19 mouse cellular contexts compared by ENCODE assay signal in the genomic region with DNA sequence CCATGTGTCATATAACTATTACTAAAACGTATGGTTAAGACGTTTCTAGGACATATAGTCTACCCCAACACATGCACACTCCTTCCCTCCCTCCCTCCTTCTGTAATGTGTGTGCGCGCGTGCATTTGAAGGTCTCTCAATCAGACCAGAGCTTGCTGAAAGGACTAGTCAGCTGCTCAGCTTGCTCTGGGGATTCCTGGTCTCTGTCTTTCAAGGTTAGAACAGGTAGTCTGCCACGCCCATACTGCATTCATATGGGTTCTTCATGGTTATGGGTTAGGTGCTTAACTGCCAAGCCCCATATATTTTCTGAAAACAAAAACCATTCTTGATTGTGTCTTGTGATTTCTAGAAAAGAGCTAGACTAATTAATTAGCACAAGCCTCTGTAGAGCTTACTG.
"Had no signal": no experiment of that assay in that cellular context is flagged by ENCODE, and none has a peak within 500 bp of the region (broad histone marks: within the 10 kb centered on the region; RNA-seq: fewer than 3 reads in every experiment).

No protein-coding gene starts in this region.

- DNase-seq: kidney, adult 18-20 months; kidney, adult 9 months; kidney, postnatal 14 days; kidney, postnatal 4 days; liver; lung, adult 18-20 months; lung, postnatal 10 days; lung, postnatal 36 days; thymus, adult 18-20 months; thymus, postnatal 36 days had no signal

- ATAC-seq: liver, embryonic 12.5 days; midbrain, embryonic 16.5 days had no signal

- H3K27ac ChIP-seq: limb, embryonic 10.5 days; limb, embryonic 13.5 days; liver, embryonic 12.5 days; liver, embryonic 15.5 days; lung, embryonic 15.5 days; midbrain, embryonic 12.5 days; neural tube, embryonic 13.5 days had no signal

- H3K4me2 ChIP-seq: limb, embryonic 13.5 days; liver, embryonic 12.5 days; liver, embryonic 15.5 days; lung, embryonic 15.5 days; midbrain, embryonic 12.5 days; neural tube, embryonic 13.5 days had no signal

- H3K4me1 ChIP-seq: limb, embryonic 10.5 days; limb, embryonic 13.5 days; lung, embryonic 15.5 days; midbrain, embryonic 12.5 days; neural tube, embryonic 13.5 days had no signal

- H3K27me3 ChIP-seq: limb, embryonic 13.5 days; liver, embryonic 12.5 days; liver, embryonic 15.5 days; lung, embryonic 15.5 days; midbrain, embryonic 12.5 days; neural tube, embryonic 13.5 days had no signal

- H3K9ac ChIP-seq: limb, embryonic 13.5 days; liver, embryonic 12.5 days; liver, embryonic 15.5 days; lung, embryonic 15.5 days; midbrain, embryonic 12.5 days; neural tube, embryonic 13.5 days had no signal

- H3K4me3 ChIP-seq: limb, embryonic 10.5 days; limb, embryonic 13.5 days; liver, embryonic 12.5 days; liver, embryonic 15.5 days; lung, embryonic 15.5 days; midbrain, embryonic 12.5 days; myocyte; neural tube, embryonic 13.5 days had no signal

- H3K9me3 ChIP-seq: limb, embryonic 10.5 days; limb, embryonic 13.5 days; liver, embryonic 12.5 days; liver, embryonic 15.5 days; lung, embryonic 15.5 days; midbrain, embryonic 12.5 days; neural tube, embryonic 13.5 days had no signal
